Mouse (Mus musculus) G1E-ER4 (cell line): ENCODE measurements around the gene Angpt4. TPM values are rescaled to one million over a fixed set of nuclear protein-coding genes. Genes with fewer than 3 reads are reported as not detected.

Source experiments
- GATA1 ChIP-seq: IDR thresholded peaks from one replicate; pipeline ENCODE4 v1.8.0; 2012; ENCODE audit warnings: low read length, inconsistent platforms
- polyA plus RNA-seq: library from polyadenylated mRNA; stranded (reverse); fragments of >175 nt; gene quantifications from 2 replicates; pipeline ENCODE4 v1.2.3, GENCODE M21; 2012

The Angpt4 gene
- polyA plus RNA-seq, 1 experiment, result not detected

DNA sequence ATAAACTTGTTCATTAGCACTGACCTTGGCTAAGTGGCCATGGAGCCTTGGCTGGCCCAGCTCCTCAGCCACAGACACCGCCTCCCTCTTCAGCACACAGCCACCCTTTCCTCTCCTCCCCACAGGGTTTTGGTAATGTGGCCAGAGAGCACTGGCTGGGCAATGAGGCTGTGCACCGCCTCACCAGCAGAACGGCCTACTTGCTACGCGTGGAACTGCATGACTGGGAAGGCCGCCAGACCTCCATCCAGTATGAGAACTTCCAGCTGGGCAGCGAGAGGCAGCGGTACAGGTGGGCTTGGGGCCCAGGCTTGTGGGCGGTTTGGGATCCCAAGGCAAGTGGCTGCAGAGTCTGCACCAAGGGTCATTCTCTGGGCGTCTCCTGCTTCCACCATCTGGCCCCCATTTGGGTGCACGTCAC lies 27.8 kb downstream of the Angpt4 start:
- TF ChIP-seq GATA1, result no peak

DNA sequence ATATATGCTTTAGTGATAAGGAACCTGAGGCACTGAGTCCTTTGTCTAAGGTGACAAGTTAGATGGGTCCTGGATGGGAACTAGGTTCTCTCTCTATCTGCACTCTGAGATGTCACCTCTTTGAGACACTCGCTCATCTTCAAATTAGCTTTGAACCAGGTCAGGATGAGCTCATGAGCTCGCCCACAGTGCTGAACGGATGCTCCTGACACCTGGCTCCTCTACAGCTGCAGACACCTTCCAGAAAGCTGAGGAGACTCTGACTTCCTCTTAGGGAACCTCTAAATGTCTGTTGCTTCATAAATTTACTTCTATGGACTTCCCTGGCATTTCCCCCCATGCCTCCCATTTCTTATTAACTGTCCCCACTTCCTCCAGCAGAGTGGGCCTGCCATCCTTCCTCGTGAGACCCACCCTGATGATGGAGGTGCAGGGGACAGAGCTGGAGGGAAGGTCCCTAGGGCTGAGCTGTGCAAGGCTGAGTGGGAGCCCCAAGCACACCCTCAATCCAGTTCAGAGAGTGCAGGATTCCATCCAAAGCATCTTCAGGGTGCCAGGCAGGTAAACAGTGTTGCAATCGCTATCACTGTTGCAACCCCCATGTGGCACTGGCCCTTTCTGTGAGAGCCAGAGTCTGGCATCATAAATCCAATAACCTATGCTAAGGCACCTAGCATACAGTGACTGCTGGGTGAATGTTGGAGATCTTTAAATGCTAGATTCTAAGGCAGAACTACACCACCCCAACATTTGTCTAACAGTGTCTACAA lies 28.8 kb downstream of the Angpt4 start:
- no peak for TF ChIP-seq GATA1

DNA sequence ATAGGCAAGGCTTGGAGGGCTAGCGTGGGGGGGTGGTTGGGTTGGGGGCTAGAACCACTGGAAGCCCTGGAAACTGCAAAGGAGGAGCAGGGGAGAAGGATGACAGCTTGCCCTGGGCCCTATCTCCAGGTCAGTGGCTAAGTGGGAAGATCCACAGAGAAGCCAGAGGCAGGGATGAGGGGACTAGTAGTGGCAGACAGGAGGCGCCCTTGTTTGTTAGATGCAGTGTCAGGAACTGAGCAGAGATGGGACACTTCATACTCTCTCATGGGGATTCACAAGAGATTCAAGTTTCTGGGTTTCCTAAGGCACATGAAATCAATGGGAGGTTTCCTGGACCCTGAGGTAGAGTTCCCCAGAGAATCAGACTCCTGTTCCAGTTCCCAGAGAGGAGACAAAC lies 30.3 kb downstream of the Angpt4 start:
- TF ChIP-seq GATA1, result no peak

DNA sequence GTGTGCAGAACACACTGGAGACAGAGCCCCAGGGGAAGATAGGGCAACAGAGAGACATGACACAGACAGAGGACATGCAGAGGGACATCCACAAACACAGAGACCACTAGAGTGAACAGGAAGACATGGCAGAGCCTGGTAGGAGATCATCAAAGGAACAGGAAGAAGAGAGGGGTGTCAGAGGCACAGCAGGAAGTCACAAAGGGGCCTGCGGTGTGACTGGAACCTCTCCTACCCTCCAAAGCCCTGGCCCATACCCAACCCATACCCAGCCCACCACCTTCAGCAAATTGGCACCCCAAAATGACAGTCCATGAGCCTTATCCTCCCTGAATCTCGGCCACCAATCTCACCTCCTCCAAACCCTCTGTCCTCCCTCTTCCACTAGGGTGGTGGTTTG lies 33.1 kb downstream of the Angpt4 start:
- no peak for TF ChIP-seq GATA1

DNA sequence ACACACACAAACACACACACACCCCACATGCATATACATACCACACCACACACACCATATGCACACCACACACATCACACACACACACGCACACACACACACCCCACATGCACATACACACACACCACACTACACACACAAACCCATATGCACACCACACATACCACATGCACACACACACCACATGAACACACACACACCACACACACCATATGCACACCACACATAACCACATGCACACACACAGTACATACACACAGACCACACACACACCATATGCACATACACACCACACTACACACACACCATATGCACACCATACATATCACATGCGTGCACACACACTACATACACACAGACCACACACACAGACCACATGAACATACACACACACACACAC lies 36.6 kb downstream of the Angpt4 start:
- TF ChIP-seq GATA1, result no peak

DNA sequence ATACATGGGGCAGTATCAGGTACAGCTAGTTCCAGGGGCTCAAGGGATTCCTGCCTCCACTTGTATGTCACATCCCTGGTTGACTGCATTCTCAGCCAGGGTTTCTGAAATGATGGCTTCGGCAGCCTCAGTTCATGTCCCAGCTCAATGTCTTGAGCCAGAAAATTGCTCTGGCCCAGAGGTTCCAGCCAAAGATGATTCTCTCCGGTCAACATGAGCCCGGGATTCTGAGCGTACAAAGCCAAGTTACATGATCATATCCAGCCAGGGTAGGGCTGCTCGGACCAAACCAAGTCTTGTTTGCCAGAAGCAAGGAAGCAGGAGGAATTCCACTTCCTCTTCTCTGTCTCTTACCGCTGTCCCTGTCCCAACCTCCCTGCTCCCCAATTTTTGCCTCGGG lies 37.3 kb downstream of the Angpt4 start:
- no peak for TF ChIP-seq GATA1

DNA sequence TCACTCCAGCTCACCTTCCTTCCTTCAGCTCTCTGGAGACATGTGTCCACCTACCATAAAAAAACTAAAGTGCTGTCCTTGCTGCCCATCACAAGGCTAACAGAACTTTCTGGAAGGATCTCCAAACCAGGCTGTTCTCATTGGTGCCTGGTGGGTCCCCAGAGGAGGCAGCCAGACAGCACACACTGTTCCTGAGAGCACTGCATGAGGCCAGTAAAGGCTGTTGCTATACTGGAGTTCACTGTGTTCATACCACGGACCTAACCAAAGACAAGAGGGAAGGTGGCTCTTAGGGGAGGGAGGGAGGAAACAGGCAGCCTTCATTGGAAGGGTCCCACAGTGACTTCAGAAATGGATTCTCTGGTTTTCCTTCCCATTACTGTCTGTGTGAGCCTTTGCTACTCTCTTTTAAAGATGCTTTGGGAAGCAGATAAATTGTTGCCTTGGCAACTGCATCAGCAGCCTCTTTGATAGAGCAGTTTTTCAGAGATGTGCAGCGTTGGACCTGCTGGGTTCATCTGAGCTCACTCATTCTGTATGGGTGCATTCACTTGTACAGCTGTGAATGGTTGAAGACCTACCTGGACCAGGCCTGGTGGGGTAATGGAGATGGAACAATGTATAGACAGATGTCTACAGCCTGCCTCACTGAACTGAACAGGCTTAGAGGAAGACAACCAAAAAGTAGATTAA lies 38.2 kb downstream of the Angpt4 start:
- TF ChIP-seq GATA1, result no peak

DNA sequence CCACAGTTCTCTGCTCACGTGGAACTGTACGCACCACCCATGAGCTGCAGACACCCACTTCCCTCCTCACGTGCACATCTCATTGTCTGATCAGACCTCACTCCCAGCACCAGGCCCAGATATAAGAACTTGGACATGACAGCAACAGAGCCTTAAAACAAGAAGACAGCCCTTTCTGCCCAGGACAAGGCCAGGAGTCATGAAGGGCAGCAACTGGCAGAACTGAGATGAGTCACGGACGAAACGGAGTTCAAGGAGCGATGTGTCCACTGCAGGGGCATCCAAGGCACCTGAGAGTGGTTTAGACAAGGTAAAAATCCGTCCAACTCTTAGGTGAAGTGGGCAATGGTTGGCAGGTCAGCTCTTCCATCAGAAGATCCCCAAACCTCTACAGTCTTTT lies 42.7 kb downstream of the Angpt4 start:
- no peak for TF ChIP-seq GATA1

DNA sequence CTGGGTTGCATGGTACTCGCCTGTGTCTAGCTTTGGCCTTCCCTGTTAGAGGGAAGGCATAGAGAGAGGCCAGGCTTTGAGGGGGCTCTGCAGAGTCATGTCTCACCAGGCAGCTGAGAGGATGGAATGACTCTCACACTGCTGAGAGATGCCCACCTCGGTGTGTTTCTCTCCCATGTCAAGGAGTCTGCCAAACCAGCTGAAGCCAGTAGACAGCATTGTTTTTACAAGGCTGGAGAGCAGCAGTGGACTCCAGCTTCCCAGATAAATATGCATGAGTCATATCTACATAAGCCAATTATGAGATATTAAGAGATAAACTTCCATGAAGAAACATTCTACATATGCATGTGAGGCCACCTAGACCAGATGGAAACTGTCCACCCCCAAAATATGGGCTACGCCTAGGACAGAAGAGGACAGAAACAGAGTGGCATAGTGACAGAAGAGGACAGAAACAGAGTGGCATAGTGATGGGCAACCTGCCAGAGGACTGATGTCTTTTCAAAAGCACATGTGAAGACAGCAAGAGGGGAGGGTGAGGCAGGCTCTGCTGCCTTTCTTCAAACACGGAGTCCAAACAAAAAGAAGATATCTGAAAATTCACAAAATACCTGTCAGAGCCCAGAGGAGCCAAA lies 45.6 kb downstream of the Angpt4 start:
- TF ChIP-seq GATA1, result no peak

DNA sequence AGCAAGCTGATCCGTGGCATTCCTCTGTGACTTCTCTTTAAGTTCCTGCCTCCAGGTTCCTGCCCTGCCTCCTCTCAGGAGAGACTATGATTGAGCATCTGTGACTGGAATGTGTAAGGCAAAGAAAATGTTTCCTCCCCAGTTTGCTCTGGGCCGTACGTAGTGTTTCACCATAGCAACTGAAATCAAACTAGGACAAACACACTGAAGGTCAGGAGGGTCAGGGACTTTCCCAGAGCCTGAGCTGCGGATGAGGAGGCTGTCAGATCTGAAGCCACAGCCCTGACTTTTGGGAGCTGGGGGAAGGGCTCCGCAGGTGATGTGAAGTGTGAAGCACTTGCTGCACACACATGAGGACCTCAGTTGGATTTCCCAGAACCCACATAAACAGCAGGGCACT lies 48.3 kb downstream of the Angpt4 start:
- TF ChIP-seq GATA1, result no peak

DNA sequence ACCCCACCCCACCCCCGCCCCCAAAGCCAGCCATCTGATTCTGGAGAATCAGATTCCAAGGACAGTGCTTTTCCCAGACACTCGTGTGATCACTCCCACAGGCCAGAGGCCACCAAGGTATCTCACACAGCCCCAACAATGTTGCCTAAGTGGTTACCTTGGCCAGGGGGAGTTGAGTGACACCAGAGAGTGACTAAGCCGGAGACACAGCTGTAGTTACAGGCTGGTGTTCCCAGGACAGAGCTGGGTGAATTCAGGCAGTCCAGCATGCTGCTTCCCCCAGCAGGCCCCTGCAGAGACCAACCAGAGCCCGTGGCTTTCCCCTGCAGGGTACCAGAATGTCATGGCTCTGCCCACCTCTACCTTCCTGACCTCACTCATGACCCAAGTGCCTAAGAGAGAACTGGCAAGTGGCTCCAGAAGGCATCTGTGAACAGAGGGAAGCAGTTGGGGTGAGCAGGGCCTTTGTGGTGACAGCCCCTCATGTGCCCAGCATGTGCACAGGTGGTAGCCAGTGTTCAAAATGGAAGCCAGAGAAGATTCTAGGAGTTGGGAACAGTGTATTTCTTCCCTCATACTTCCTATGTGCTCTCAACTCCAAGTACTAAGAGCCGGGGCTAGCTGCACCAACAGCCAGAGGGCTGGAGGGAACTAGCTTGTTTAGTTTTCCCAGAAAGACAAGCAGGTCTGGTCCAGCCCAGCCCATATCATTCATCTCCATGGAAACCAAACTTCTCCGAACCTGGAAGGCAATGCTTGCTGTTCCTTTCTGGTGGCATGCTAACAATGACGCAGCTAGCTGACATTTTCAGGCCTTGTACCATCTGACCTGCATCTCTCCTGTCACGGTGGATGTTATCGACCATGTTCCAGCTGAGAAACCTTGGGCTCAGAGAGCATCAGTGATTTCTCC lies 50.5 kb downstream of the Angpt4 start:
- TF ChIP-seq GATA1, result no peak

DNA sequence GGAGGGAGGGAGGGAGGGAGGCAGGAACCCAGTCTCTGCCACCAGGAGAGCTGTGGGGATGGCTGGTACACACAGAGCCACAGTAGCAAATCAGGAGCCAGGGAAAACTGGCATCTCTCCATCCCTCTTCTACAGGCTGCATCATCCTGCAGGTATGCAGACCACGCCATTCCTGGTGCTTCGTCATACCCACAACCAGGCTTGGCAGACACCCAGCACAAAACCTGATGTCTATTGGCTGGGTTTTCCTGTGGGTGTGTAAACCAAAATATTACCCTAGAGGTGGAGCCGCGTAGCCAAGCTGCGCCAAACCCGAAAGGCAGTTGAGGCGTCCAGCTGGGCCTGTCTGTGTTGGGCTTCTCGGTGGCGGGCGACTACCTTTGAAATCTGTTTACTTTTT lies 51.5 kb downstream of the Angpt4 start:
- no peak for TF ChIP-seq GATA1

DNA sequence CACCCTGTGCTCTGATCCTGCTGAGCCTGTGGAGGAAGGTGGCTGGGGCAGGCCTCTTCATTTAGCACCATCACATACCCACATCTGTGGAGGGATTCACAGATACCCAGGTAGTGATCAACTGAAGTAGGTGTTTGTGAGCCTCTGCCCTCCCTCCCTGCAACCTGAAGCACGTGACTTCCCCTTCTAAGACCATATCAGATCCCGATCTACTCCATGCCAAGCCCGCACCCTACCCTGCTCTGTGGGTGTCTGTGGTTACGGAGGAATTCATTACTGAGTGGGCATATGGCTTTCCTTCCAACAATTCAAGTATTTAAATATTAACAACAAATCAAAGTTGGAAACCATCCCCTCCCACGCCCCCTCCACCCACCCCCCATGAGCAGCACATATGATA lies 52.3 kb downstream of the Angpt4 start:
- TF ChIP-seq GATA1, result no peak

DNA sequence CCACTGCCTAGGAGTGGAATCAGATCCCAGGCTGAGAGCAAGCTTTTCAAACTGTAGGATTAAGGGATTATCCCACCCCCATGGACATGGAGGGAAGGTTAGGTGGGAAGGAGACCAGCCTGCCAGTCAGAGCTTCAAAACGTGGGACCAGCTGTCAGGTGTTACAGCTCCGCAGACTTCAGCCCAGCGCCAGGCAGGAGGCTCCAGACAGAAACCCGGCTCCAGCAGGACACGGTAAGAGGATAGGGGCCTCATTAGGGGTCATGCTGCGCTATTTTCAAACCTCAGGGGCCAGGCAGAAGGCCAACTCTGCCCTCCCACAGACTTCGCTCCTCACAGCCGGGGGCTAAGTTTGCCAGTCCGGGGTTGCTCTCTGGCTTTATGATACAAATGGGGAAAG lies 53.0 kb downstream of the Angpt4 start:
- TF ChIP-seq GATA1, result no peak

DNA sequence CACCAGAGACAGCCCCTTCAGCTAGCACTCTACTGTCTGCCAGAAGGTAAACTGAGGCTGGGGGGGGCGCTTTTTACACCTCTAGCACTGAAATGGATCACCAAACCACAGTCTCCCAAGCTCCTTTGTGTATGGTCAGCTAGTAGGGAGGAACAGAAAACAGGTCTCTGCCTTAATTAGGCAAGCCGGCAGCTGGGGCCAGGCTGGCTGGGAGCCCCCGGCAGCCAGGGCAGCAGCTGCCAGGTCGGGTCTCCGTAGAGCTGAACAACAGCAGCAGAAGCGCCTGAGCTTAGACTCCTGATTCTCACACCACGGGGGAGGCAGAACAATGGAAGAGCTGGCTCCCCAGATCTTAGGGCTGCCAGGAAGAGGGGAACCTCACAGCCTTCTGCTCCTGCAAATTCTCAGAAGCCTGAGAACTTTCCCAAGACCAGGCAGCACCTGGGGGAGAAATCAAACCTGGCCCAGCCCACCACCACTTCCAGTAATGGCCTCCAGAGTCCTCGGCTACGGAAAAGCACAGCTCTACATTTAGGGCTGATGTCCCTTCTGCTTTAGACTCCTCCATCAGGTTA lies 56.3 kb downstream of the Angpt4 start:
- no peak for TF ChIP-seq GATA1

DNA sequence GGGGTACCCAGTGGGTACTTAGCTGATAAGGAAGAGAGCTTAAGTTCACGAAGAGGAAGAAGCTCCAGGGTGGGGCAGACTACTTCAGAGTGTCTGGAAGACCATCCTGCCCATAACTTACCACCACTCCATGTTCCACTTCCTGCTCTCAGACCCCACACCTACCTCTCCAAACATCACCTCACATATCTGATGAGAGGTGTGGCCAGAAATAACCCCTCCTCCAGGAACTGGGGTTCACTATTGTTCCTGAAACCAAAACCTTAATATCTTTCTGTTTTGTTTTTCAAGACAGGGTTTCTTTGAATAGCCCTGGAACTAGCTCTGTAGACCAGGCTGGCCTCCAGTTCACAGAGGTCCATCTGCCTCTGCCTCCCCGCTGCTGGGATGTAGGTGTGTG lies 56.8 kb downstream of the Angpt4 start:
- no peak for TF ChIP-seq GATA1
